Mouse (Mus musculus): ENCODE measurements around the gene Dcx. TPM values are rescaled to one million over a fixed set of nuclear protein-coding genes. Genes with fewer than 3 reads are reported as not detected.

Dcx gene
- 0.01 TPM in 1 of 2 replicates, not detected in the other for polyA plus RNA-seq (2012; rRNA removed)

GRCm38 (mm10) chrX:143932958-143933357 is at the start of gene Dcx:
TSS of gene Dcx (minus strand) at chrX:143933311.

DNA sequence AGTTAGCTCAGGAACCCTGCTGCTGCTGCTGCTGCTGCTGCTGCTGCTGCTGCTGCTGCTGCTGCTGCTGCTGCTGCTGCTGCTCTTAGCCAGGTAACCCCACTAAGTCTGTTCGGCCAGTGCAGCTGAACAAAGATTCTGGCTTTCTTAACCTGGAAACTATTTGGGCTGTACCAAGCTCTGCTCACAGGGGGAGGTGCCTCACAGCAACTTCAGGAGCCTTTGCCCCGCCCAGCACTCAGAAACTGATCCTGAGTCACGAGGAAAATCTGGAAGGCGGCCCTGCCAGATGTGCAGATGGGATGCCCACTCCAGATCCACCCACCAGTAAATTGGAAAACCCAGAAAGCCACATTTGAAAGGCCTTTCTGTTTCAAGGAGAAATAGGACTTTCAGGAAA is 105.9 kb downstream of the Dcx start, which contains the start of gene Capn6:
Capn6 (minus strand) TSS at position 203 of the 400 bp plus-strand sequence.

Other genes with a start within 250 kb of the Dcx start
- 0.90 and 1.2 TPM in 2 replicates for gene Capn6, start 105.9 kb downstream of the Dcx start, polyA plus RNA-seq (2012; rRNA removed)
- not detected in 2 replicates for gene A730046J19Rik, start 220.4 kb upstream of the Dcx start, polyA plus RNA-seq (2012; rRNA removed)

All from stomach, adult 2 months (tissue).